Mouse (Mus musculus) kidney, embryonic 14.5 days (tissue): Measurements from ENCODE around the gene Grhl3. TPM values are rescaled to one million over a fixed set of nuclear protein-coding genes. Genes with fewer than 3 reads are reported as not detected.

ENCODE experiments used
- ATAC-seq: fragments of 200-750 bp; cut with Nextera tagmentation; 2 replicates; pipeline ENCODE4 v1.8.0; 2017; ENCODE audit warnings: moderate number of reproducible peaks, mild to moderate bottlenecking, moderate TSS enrichment, moderate library complexity; ENCODE audit not compliant: low FRiP score, low TSS enrichment
- H3K27ac ChIP-seq: fragments of 300-500 bp; sonication (generic); 2 replicates; pipeline ENCODE4 v1.5.1; 2014; ENCODE audit warnings: low read depth, mild to moderate bottlenecking, low read length, moderate library complexity, mixed read lengths
- H3K27me3 ChIP-seq: fragments of 300-500 bp; sonication (generic); 2 replicates; pipeline ENCODE4 v1.6.1; 2014; ENCODE audit warnings: mild to moderate bottlenecking, low read length; ENCODE audit not compliant: control insufficient read depth, insufficient read depth
- H3K36me3 ChIP-seq: fragments of 300-500 bp; sonication (generic); 2 replicates; pipeline ENCODE4 v1.6.1; 2014; ENCODE audit warnings: low read length, mixed read lengths; ENCODE audit not compliant: control insufficient read depth, insufficient read depth
- H3K4me1 ChIP-seq: fragments of 300-500 bp; sonication (generic); 2 replicates; pipeline ENCODE4 v1.6.1; 2014; ENCODE audit warnings: low read length, mixed read lengths; ENCODE audit not compliant: control insufficient read depth, insufficient read depth
- H3K4me2 ChIP-seq: fragments of 300-500 bp; sonication (generic); replicated peaks from 2 replicates; pipeline ENCODE4 v1.6.1; 2014; ENCODE audit warnings: low read depth, mild to moderate bottlenecking, low read length
- H3K4me3 ChIP-seq: fragments of 300-500 bp; sonication (generic); 2 replicates; pipeline ENCODE4 v1.5.1; 2014; ENCODE audit warnings: mild to moderate bottlenecking, low read length
- H3K9ac ChIP-seq: fragments of 300-500 bp; sonication (generic); 2 replicates; pipeline ENCODE4 v1.6.1; 2014; ENCODE audit warnings: low read depth, mild to moderate bottlenecking, low read length, moderate library complexity
- H3K9me3 ChIP-seq: fragments of 300-500 bp; sonication (generic); 2 replicates; pipeline ENCODE4 v1.6.1; 2016; ENCODE audit warnings: low read length; ENCODE audit not compliant: control insufficient read depth
- WGBS: fragments of 180-500 bp; shearing (Covaris S2); extraction: QIAGEN DNeasy Blood & Tissue Kit; methylation state at CpG from one replicate; pipeline ENCODE4 v1.1.7; 2014; 5-methylcytosine and 5-hydroxymethylcytosine counted together
- polyA plus RNA-seq: library from polyadenylated mRNA; unstranded; fragments of >200 nt; fragmentation: Nextera tagmentation; extraction: Ambion mirVana; gene quantifications from 2 replicates; pipeline ENCODE4 v1.2.1, GENCODE M21; 2014

Gene Grhl3
- polyA plus RNA-seq, 1 experiment from 2014 or later = 2.3 TPM

DNA sequence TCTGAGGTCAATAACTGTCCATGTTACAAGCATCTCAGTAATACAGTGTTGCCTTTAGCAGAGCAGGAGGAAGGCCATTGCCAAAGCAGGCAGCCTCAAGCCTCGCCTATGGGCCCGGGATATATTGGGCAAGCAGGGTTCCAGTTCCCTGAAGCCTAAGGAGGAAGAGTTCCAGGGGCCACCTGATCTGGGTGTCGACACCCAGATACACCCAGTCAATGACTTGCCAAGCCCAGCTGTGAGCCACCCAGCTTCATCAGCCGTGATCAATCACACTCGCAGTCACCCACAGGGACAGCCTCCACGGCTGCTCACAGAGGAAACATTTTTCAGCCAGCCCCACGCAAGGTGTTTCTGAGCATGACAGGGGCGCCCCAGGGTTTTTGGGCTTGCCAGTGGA lies 5.9 kb downstream of the Grhl3 start:
- no peaks in the 10 kb centered on the region for H3K9me3 ChIP-seq
- no peak overlapping the region for H3K4me2 ChIP-seq
- WGBS = 33% methylated on average over 8 of the region's 8 CpGs
- H3K27ac ChIP-seq = no peak overlapping the region
- peaks cover 31% of the 10 kb centered on the region for H3K4me1 ChIP-seq
- no peak overlapping the region for H3K4me3 ChIP-seq
- ATAC-seq = no peak
- no peak overlapping the region for H3K9ac ChIP-seq
- peaks cover 46% of the 10 kb centered on the region for H3K27me3 ChIP-seq
- H3K36me3 ChIP-seq = no peaks in the 10 kb centered on the region

DNA sequence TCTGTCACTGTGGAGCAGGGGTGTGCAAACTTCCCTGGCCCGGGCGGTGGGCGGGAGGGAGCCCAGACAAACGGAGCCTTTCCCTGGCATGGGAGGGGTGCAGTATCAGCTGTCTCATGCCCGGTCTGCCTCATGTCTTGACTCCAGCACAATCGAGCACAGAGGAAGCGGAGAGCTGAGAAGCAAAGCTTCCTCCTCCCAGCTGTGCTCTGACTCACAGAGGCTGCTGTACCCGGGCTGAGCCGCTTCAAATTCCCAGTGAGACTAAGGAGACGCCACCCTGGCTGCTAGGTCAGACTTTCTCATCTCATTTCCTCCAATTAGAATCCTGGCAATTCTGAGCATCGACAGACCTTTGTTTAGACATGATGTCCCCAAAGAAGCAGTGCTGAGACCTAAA lies 6.4 kb downstream of the Grhl3 start:
- 23% methylated on average over 11 of the region's 11 CpGs for WGBS
- H3K4me1 ChIP-seq = peaks cover 31% of the 10 kb centered on the region
- H3K9me3 ChIP-seq = no peaks in the 10 kb centered on the region
- ATAC-seq = no peak
- no peaks in the 10 kb centered on the region for H3K36me3 ChIP-seq
- H3K4me2 ChIP-seq = no peak overlapping the region
- peaks cover 41% of the 10 kb centered on the region; the same call in 1 of the 2 replicates for H3K27me3 ChIP-seq
- H3K9ac ChIP-seq = no peak overlapping the region
- no peak overlapping the region for H3K27ac ChIP-seq
- H3K4me3 ChIP-seq = no peak overlapping the region

DNA sequence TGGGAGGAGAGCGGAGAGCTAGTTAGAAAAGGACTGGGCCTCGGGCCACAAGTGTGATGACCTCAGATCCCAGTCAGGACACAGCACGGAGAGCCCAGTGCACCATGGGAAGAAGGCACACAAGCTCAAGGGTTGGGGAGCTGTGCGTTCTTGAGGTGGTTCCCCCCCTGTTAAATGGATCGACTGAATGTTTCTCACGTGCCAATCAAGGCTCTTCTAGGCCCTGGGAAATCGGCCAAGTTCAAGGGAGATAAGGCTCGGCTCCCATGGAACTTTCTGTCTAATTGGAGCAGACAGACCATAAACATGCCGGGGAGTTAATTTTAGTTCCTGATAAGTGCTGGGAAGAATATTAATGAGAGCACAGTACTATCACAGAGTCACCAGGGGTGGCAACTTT lies 8.0 kb downstream of the Grhl3 start:
- Histone ChIP-seq H3K9ac (no peak overlapping the region), H3K27me3 (peaks cover 26% of the 10 kb centered on the region; the same call in 1 of the 2 replicates), H3K4me2 (no peak overlapping the region), H3K9me3 (no peaks in the 10 kb centered on the region), H3K27ac (no peak overlapping the region), H3K36me3 (no peaks in the 10 kb centered on the region), H3K4me1 (peaks cover 29% of the 10 kb centered on the region), H3K4me3 (no peak overlapping the region)
- 41% methylated on average over 9 of the region's 9 CpGs for WGBS
- ATAC-seq = 0 out of 2 replicates have a peak, but pooled peaks have one; percentile 21

DNA sequence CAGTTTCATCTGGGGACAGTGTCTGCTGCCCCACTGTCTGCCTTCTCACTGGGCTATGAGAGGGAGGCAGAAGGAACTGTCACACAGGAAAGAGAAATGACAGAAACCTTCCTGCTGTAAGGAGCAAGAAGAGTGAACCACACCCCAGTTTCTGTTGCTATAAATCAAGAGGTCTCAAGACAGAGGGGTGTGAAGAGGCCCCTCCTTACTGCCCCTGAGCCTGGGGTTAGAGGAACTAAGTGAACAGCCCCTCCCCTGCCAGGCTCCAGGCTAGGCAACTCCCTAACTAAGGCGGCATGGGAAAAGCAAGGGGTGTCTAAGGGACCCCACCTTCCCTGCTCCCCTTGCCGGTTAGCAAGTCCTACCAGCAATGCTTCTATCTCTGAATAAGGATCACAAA lies 9.6 kb downstream of the Grhl3 start:
- H3K36me3 ChIP-seq = no peaks in the 10 kb centered on the region
- H3K9me3 ChIP-seq = no peaks in the 10 kb centered on the region
- peaks cover 14% of the 10 kb centered on the region; the same call in 1 of the 2 replicates for H3K27me3 ChIP-seq
- no peak for ATAC-seq
- H3K4me3 ChIP-seq = no peak overlapping the region
- no peak overlapping the region for H3K27ac ChIP-seq
- no peak overlapping the region for H3K4me2 ChIP-seq
- peaks cover 26% of the 10 kb centered on the region for H3K4me1 ChIP-seq
- WGBS = 37% methylated on average over 2 of the region's 2 CpGs
- H3K9ac ChIP-seq = no peak overlapping the region

DNA sequence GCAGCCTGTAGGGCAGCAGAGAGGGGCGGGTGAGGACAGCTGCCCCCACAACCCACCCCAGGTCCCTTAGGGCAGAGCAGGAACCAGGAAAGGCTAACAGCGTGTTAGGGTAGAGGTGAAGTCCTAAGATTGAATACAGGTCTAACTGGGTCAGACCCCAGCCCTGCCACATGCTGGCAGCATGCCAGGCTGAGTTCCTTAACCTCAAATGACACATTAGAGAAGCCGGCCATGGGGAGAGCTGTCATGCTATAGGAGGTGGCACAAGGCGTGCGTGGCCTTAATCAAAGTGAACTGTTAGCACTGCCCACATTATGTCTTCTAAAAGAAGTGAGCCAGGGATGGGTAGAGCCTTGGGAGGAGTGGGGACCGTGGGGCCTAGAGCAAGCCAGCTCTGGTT lies 24.1 kb downstream of the Grhl3 start:
- H3K9ac ChIP-seq = no peak overlapping the region
- H3K36me3 ChIP-seq = no peaks in the 10 kb centered on the region
- no peak overlapping the region for H3K4me2 ChIP-seq
- no peak overlapping the region for H3K4me3 ChIP-seq
- no peaks in the 10 kb centered on the region for H3K27me3 ChIP-seq
- ATAC-seq = no peak
- no peak overlapping the region for H3K27ac ChIP-seq
- H3K9me3 ChIP-seq = no peaks in the 10 kb centered on the region
- WGBS = 71% methylated on average over 6 of the region's 6 CpGs
- peaks cover 42% of the 10 kb centered on the region for H3K4me1 ChIP-seq

DNA sequence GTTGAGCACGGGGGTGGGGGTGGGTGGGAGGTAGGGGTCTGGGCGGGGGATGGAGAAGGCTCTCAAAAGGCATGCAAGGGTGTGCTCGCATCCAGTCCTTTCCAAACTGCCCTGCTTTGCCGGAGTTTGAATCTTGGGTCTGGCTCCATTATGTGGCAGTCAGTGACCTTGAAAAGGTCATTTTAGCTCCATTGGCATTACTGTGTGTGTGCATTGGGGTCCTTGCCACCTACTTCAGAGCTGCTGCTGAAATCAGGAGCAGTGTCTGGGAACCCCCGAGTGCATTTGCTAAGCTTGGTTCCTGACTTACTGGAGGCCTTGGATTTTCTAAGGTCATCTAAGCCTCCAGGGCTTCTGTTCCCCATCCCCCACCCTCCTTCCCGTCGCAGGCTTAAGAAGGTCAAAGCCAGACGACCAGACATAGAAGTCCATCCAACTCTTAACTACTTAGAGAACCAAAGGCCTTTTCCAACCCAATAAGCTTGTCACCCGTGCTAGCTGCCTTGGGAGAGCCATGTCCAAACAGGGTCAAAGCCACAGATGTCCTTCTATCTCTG lies 24.8 kb downstream of the Grhl3 start:
- Histone ChIP-seq H3K9ac (no peak overlapping the region), H3K27ac (no peak overlapping the region), H3K9me3 (no peaks in the 10 kb centered on the region), H3K4me2 (no peak overlapping the region), H3K4me3 (no peak overlapping the region), H3K27me3 (no peaks in the 10 kb centered on the region), H3K4me1 (peaks cover 46% of the 10 kb centered on the region), H3K36me3 (no peaks in the 10 kb centered on the region)
- no peak for ATAC-seq
- 27% methylated on average over 9 of the region's 9 CpGs for WGBS

DNA sequence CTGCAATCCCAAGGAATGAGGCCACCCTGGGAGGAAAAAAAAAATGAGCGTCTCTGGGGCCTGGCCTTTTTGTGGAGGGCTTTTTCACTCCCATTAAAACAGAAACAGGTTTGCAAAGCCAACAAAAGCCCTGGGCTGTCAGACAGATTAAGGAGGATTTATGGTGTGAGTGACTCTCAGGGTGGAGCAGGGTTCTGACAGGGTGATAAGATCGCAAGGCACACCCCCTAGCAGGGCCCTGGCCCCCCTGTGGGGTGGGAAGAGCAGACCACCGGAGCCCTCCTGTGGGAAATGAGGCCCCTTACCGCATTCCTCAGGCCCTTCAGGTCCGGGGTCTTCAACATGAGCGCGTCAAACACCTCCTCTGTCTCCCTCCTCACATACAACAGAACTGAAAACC lies 25.3 kb downstream of the Grhl3 start:
- H3K4me3 ChIP-seq = no peak overlapping the region
- no peak overlapping the region for H3K4me2 ChIP-seq
- peak; percentile 32; the same call in 1 of the 2 replicates for ATAC-seq
- no peaks in the 10 kb centered on the region for H3K9me3 ChIP-seq
- H3K27ac ChIP-seq = no peak overlapping the region; the same call in 1 of the 2 replicates
- 0 out of 2 replicates have a peak overlapping the region, but pooled peaks have one; percentile 18 for H3K9ac ChIP-seq
- no peaks in the 10 kb centered on the region for H3K27me3 ChIP-seq
- no peaks in the 10 kb centered on the region for H3K36me3 ChIP-seq
- H3K4me1 ChIP-seq = peaks cover 46% of the 10 kb centered on the region
- WGBS = 9% methylated on average over 7 of the region's 7 CpGs

DNA sequence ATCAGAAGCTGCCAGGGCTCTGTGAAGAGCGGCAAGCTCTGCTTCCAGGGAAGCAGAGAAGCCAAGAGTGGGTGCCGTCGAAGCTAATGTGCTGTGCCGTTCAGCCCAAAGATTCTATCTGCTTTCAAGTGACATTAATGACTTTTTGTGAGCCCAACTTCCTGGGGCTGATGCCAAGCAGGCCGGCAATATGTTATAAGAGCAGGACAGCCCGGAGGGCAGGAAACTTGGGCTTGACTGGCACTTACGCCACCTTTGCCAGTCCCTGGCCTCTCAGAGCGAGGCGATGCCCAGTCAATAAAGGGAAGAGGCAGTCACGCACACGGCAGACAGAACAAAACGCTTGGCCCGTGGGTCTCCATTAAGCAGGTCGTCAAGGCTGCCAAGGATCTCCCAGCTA lies 25.9 kb downstream of the Grhl3 start:
- Histone ChIP-seq H3K27ac (no peak overlapping the region; the same call in 1 of the 2 replicates), H3K27me3 (no peaks in the 10 kb centered on the region), H3K4me3 (no peak overlapping the region), H3K9ac (0 out of 2 replicates have a peak overlapping the region, but pooled peaks have one; percentile 18), H3K36me3 (no peaks in the 10 kb centered on the region), H3K4me1 (peaks cover 46% of the 10 kb centered on the region), H3K4me2 (no peak overlapping the region), H3K9me3 (no peaks in the 10 kb centered on the region)
- 37% methylated on average over 14 of the region's 14 CpGs for WGBS
- ATAC-seq = no peak

DNA sequence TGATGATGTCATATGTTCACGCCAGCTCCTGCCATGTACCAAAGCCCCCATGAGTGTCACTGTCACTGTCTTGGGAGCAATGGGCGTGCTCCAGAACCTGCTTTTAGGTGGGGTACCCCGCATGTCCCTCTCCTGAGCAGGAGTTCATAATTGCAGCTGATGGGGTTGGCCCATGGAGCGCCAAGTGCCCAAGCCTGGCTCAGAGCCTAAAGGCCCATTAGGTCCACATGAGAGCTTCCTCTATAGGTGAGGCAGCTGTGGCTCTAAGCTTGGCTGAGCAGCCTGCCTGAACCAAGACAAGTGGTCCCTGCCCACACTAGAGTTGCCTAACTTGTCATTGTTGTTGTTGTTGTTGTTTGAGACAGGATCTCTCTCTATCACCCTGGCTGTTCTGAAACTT lies 26.6 kb downstream of the Grhl3 start:
- no peaks in the 10 kb centered on the region for H3K9me3 ChIP-seq
- no peak overlapping the region for H3K27ac ChIP-seq
- H3K4me2 ChIP-seq = no peak overlapping the region
- no peak for ATAC-seq
- peaks cover 46% of the 10 kb centered on the region for H3K4me1 ChIP-seq
- 0 out of 2 replicates have a peak overlapping the region, but pooled peaks have one; percentile 4 for H3K9ac ChIP-seq
- H3K27me3 ChIP-seq = no peaks in the 10 kb centered on the region
- WGBS = 84% methylated on average over 4 of the region's 4 CpGs
- H3K36me3 ChIP-seq = no peaks in the 10 kb centered on the region
- no peak overlapping the region for H3K4me3 ChIP-seq
